Mouse (Mus musculus) embryonic fibroblast, embryonic 13.5 days (primary cell): ENCODE measurements around the gene Cyren. TPM values are rescaled to one million over a fixed set of nuclear protein-coding genes. Genes with fewer than 3 reads are reported as not detected.

Source experiments
- H3K27ac ChIP-seq: 2 replicates; pipeline ENCODE4 v1.5.1; 2012; ENCODE audit warnings: low read length, control low read depth, inconsistent platforms; ENCODE audit not compliant: insufficient read depth
- H3K4me1 ChIP-seq: 2 replicates; pipeline ENCODE4 v1.6.1; 2011; ENCODE audit warnings: low read length; ENCODE audit not compliant: control insufficient read depth, insufficient read depth
- H3K4me3 ChIP-seq: 2 replicates; pipeline ENCODE4 v1.5.1; 2011; ENCODE audit warnings: mild to moderate bottlenecking, control low read depth, low read length; ENCODE audit not compliant: insufficient read depth
- CTCF ChIP-seq: IDR thresholded peaks from 2 replicates; pipeline ENCODE4 v1.5.1; 2011; ENCODE audit warnings: mild to moderate bottlenecking, control low read depth, low read length, moderate library complexity, borderline replicate concordance; ENCODE audit not compliant: insufficient read depth
- POLR2A ChIP-seq: IDR thresholded peaks from 2 replicates; pipeline ENCODE4 v1.6.1; 2011; ENCODE audit warnings: low read depth, mild to moderate bottlenecking, control low read depth, low read length, moderate library complexity
- polyA plus RNA-seq: library from polyadenylated mRNA; stranded (reverse); fragments of >200 nt; gene quantifications from 2 replicates; pipeline ENCODE4 v1.2.4, GENCODE M21; 2011; ENCODE audit warnings: low read depth; ENCODE audit not compliant: missing spikeins, insufficient read length

Gene Cyren
- 6.0 and 10.0 TPM in 2 replicates for polyA plus RNA-seq

DNA sequence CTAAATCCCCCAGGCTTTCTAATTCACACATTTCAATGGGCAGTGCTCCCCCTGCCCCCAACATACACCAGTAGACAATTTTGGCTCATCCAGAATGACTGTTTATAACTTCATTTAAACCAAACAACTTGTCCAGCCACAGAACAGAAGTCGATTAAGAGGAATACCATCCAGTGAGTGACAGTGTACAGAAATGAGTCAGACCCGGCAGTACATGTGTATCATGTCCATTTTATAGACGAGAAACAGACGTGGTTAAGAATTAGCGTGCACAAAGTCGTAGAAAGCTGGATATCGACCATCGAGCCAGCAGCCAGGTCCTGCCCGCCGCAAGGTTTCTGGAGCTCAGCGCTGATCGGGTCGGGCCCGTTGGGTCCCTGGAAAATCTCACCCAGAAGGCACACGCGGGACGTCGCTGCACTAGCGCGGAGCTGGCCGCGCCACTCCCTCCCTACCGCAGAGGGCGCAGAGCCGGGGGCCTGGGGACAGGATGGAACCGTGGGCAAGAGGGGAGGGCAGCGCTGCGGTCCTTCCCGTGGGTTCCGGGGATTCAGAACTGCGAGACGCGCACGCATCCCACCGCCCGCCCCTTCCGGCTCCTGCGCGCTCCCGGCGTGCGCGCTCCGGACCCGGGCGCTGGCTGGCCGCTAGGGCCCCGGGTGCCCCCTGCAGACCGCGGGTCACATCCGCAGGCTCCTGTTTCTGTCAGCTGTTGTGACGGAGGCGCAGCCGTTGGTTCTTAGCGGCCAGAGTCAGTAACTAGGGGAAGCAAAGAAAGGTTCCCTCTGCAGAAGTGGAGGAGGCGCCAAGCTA, at the start of gene Cyren:
TSS of gene Cyren (minus strand) at position 552 of the 813 bp plus-strand sequence.
- H3K27ac ChIP-seq, result peak within 1 kb of the TSS; percentile 82

DNA sequence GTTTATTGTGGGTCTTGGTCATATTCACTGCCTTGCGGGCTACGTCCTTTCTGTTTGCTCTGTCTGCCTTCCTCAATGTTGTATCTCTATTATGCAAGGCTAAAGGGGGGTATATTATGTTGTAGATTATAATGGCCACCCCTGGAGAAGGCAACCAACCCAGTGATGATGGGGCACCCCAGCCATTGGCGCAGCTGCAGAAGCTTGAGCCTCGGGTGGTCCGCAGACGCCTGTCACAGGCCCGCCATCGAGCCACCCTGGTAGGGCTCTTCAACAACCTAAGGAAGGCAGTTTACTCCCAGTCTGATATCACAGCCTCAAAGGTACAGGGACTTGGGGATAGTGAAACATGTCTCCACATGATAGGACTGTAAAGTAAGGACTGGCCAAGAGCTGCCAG, 49.7 kb upstream of the Cyren start:
- Histone ChIP-seq H3K4me1 (no peaks in the 10 kb centered on the region), H3K27ac (no peak overlapping the region), H3K4me3 (no peak overlapping the region)
- no peak for TF ChIP-seq CTCF
- no peak for TF ChIP-seq POLR2A

More for the DNA sequence above, at the start of gene Cyren:
- Histone ChIP-seq H3K4me1 (peaks cover 2% of the 10 kb centered on the region; the same call in 1 of the 2 replicates), H3K4me3 (peak within 1 kb of the TSS; percentile 73)
- TF ChIP-seq POLR2A, result peak; percentile 76
- no peak for TF ChIP-seq CTCF

DNA sequence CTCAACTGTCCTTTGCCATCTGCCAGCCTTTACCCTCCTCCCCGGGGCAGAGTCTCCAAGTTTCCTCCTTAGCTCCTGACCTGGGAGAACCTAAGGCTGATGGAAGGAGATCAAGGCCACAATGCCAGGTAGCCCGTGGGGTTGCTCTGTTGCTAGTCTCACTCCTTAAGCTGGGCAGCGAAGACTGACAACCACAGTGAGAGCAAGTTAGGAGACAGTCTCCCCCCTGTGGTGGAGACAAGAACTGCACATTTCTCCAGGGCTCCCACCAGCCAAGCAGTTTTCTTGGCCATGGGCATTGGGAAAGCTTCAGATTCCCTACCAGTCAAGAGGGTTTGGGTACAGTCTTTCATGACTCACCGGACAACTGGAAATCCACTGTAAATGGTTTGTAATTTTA, 49.3 kb upstream of the Cyren start:
- Histone ChIP-seq H3K4me3 (no peak overlapping the region), H3K4me1 (no peaks in the 10 kb centered on the region), H3K27ac (no peak overlapping the region)
- TF ChIP-seq CTCF (peak; percentile 73), POLR2A (no peak)

DNA sequence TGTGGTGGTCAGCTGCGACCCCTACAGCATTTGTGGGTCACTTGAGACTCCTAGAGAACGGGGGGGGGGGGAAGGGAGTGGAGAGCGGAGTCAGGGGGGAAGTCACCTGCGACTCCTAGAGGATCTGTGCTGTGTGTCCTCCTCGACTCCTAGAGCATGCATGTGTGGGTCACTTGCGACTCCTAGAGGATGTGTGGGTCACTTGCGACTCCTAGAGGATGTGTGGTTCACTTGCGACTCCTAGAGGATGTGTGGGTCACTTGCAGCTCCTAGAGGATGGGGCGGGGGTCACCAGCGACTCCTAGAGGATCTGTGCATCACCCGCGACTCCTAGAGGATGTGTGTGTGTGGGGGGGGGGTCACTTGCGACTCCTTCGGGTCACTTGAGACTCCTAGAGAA, 44.1 kb upstream of the Cyren start:
- TF ChIP-seq CTCF (peak; percentile 75; the same call in 1 of the 2 replicates), POLR2A (no peak)
- Histone ChIP-seq H3K4me3 (no peak overlapping the region), H3K27ac (no peak overlapping the region), H3K4me1 (no peaks in the 10 kb centered on the region)

DNA sequence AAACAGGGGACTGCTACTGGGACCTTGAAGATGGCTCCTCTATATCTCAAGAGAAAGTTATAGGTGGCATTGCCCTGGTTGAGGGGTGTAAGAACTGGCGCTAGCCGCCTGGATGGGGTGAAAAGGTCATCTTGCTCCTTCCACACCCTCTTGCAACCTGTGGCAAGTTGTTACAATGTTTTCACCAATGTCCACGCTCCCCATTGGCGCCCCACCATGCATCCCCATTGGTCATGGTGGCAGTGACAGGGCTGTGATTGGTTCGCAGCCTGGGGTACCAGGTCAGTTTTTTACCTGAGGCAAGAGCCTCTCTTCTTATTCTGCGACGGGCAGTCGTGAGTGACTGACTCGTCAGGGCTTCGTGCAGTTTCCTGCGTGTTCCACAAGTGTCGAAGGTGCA, 42.8 kb upstream of the Cyren start:
- no peak overlapping the region for H3K27ac ChIP-seq
- H3K4me3 ChIP-seq, result no peak overlapping the region
- no peaks in the 10 kb centered on the region for H3K4me1 ChIP-seq
- TF ChIP-seq POLR2A, result no peak
- TF ChIP-seq CTCF, result no peak

GRCm38 (mm10) chr6:34919956-34920355, 42.1 kb upstream of the Cyren start, which contains the start of gene Stra8:
TSS of gene Stra8 (plus strand) at chr6:34920163.
- no peak within 1 kb of the TSS for H3K4me3 ChIP-seq
- H3K4me1 ChIP-seq, result no peaks in the 10 kb centered on the region
- no peak within 1 kb of the TSS for H3K27ac ChIP-seq
- TF ChIP-seq POLR2A (no peak), CTCF (no peak)

DNA sequence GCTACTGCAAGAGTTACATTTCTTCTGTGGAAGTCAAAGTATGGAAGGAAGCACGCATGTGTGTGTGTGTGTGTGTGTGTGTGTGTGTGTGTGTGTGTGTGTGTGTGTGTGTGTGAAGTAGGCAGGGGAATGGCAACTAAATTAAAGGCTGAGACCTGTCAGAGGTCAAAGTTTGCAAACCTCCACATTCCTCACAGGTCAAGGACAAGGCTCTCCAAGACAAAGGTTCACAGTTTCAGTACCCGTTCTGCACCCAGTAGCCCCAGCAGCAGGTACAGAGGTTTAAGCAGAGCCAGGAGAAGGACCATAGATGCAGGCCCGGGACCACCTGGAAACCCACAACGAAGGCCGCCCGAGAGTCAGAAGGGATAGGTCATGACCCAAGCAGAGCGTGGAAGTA, 41.3 kb upstream of the Cyren start:
- H3K4me1 ChIP-seq, result no peaks in the 10 kb centered on the region
- TF ChIP-seq CTCF, result no peak
- TF ChIP-seq POLR2A, result no peak
- no peak overlapping the region for H3K4me3 ChIP-seq
- H3K27ac ChIP-seq, result no peak overlapping the region

- Histone ChIP-seq H3K4me1 (no peaks in the 10 kb centered on the region), H3K27ac (no peak overlapping the region), H3K4me3 (no peak overlapping the region)
- TF ChIP-seq CTCF, result no peak
- no peak for TF ChIP-seq POLR2A
These were observed 36.6 kb upstream of the Cyren start for GRCm38 (mm10) chr6:34914462-34914861.

- H3K4me3 ChIP-seq, result no peak overlapping the region
- H3K4me1 ChIP-seq, result no peaks in the 10 kb centered on the region
- H3K27ac ChIP-seq, result no peak overlapping the region
- TF ChIP-seq POLR2A (no peak), CTCF (no peak)
These were observed 35.6 kb upstream of the Cyren start for GRCm38 (mm10) chr6:34913341-34914040.
